ENCODE assay signal across 11 mouse cellular contexts in the genomic region with DNA sequence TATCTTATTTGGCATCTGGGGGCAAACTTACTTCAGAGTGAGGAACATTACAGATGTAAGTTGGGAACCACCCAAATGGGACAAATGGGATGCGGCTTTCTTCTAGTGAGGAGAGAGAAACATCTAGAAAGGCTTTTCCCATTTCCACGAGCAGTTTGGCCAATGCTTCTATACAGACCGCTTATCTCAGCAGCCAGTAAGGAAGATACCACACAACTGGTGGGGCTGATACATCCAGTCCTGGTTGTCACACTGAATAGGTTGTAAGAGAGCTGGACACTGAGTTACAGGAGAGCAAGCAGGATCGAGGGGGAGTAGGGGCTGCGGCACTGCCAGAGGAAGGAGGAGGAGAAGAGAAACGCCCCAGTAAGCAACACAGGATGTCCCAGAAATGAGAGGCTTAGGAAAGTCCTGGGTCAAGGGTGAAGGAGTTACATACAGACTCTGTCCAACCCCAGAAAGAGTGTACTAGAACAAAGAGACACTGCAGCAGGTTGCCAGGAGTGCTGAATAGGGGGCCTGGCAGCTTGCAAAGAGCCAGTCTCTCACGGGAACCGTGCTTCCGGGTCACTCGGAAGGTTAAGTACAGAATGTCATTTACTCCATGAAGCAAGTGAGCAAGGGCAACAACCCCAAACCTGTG.
DNase-seq lines count a peak whose midpoint lies in the region; ATAC-seq and TF ChIP-seq lines count a peak whose summit lies in the region.
"Had no signal": no experiment of that assay in that cellular context is flagged by ENCODE, and none has a peak within 500 bp of the region (broad histone marks: within the 10 kb centered on the region; RNA-seq: fewer than 3 reads in every experiment).

No protein-coding gene starts in this region.

- H3K27ac ChIP-seq in heart, postnatal 0 days (ENCODE audit: low read depth) = no peak overlapping the region; the same call in 1 of the 2 replicates
- H3K27ac ChIP-seq in bone marrow, adult 2 months (ENCODE audit: control insufficient read depth, insufficient read depth, low read depth, low read length, poor library complexity) = 0 out of 2 replicates have a peak overlapping the region, but pooled peaks have one; percentile 33
- H3K27ac ChIP-seq in embryonic facial prominence, embryonic 13.5 days = peak overlapping the region; percentile 41
- H3K27ac ChIP-seq in liver, embryonic 11.5 days (ENCODE audit: low read depth, low read length) = peak overlapping the region; percentile 75

- H3K36me3 ChIP-seq in heart, postnatal 0 days (replicated peaks; ENCODE audit: control insufficient read depth, insufficient read depth, low read length) = no peaks in the 10 kb centered on the region
- H3K36me3 ChIP-seq in embryonic facial prominence, embryonic 13.5 days = no peaks in the 10 kb centered on the region
- no peaks in the 10 kb centered on the region for H3K36me3 ChIP-seq in liver, embryonic 11.5 days (ENCODE audit: control insufficient read depth, insufficient read depth, low read length)

- TF ChIP-seq CTCF in heart, postnatal 0 days (IDR thresholded peaks at IDR 0.05; ENCODE audit: low read depth) = no peak
- no peak for TF ChIP-seq CTCF in bone marrow, adult 2 months (IDR thresholded peaks at IDR 0.05; ENCODE audit: control insufficient read depth, insufficient read depth, low read length)

- H3K9me3 ChIP-seq in heart, postnatal 0 days (replicated peaks; ENCODE audit: control insufficient read depth, low read length) = no peaks in the 10 kb centered on the region
- no peaks in the 10 kb centered on the region for H3K9me3 ChIP-seq in embryonic facial prominence, embryonic 13.5 days
- no peaks in the 10 kb centered on the region for H3K9me3 ChIP-seq in liver, embryonic 11.5 days (ENCODE audit: control insufficient read depth, low read length)

- no peak for TF ChIP-seq EP300 in heart, postnatal 0 days (IDR thresholded peaks at IDR 0.05; ENCODE audit: low read depth)

- peaks cover 40% of the 10 kb centered on the region for H3K4me1 ChIP-seq in heart, postnatal 0 days (ENCODE audit: control insufficient read depth, insufficient read depth)
- H3K4me1 ChIP-seq in bone marrow, adult 2 months (ENCODE audit: control insufficient read depth, insufficient read depth, low read length) = peaks cover 7% of the 10 kb centered on the region; the same call in 1 of the 2 replicates
- H3K4me1 ChIP-seq in embryonic facial prominence, embryonic 13.5 days = peaks cover 62% of the 10 kb centered on the region
- peaks cover 37% of the 10 kb centered on the region for H3K4me1 ChIP-seq in liver, embryonic 11.5 days (replicated peaks; ENCODE audit: control insufficient read depth, insufficient read depth, low read length)

- H3K27me3 ChIP-seq in heart, postnatal 0 days (ENCODE audit: control insufficient read depth, insufficient read depth, low read length) = no peaks in the 10 kb centered on the region
- no peaks in the 10 kb centered on the region for H3K27me3 ChIP-seq in embryonic facial prominence, embryonic 13.5 days
- H3K27me3 ChIP-seq in liver, embryonic 11.5 days (replicated peaks; ENCODE audit: control insufficient read depth, insufficient read depth, low read length) = no peaks in the 10 kb centered on the region

- no peak for DNase-seq in heart, postnatal 0 days (ENCODE audit: low spot score)
- no peak for DNase-seq in heart, postnatal 10 days
- no peak for DNase-seq in liver, embryonic 11.5 days (ENCODE audit: low spot score)
- DNase-seq in gastrocnemius, postnatal 36 days = no peak
- DNase-seq in right cerebral cortex, postnatal 25 days = no peak
- DNase-seq in left cerebral cortex, postnatal 10 days (ENCODE audit: extremely low spot score in 1 of 2, low spot score in 2 of 2) = no peak
- DNase-seq: adrenal gland, adult 2 months; cerebellum, adult 2 months; lung, postnatal 10 days had no signal

- 0 out of 2 replicates have a peak overlapping the region, but pooled peaks have one; percentile 1 for H3K9ac ChIP-seq in heart, postnatal 0 days (replicated peaks; ENCODE audit: low read depth, low read length)
- no peak overlapping the region for H3K9ac ChIP-seq in embryonic facial prominence, embryonic 13.5 days
- peak overlapping the region; percentile 2; the same call in 1 of the 2 replicates for H3K9ac ChIP-seq in liver, embryonic 11.5 days (ENCODE audit: low read depth, low read length)

- no peak overlapping the region for H3K4me3 ChIP-seq in heart, postnatal 0 days (ENCODE audit: low read depth, low read length)
- H3K4me3 ChIP-seq in bone marrow, adult 2 months (replicated peaks; ENCODE audit: control insufficient read depth, low read depth, low read length) = no peak overlapping the region
- H3K4me3 ChIP-seq in embryonic facial prominence, embryonic 13.5 days = no peak overlapping the region
- H3K4me3 ChIP-seq in liver, embryonic 11.5 days (ENCODE audit: low read depth, low read length) = no peak overlapping the region

- 50% methylated on average over 10 of the region's 10 CpGs for WGBS in heart, postnatal 0 days
- 63% methylated on average over 10 of the region's 10 CpGs for WGBS in bone marrow, adult 2 months
- 43% methylated on average over 10 of the region's 10 CpGs for WGBS in embryonic facial prominence, embryonic 13.5 days
- 46% methylated on average over 10 of the region's 10 CpGs for WGBS in liver, embryonic 11.5 days

- ATAC-seq in heart, postnatal 0 days (ENCODE audit: insufficient read depth, low read depth) = 0 out of 2 replicates have a peak, but pooled peaks have one; percentile 38
- ATAC-seq in embryonic facial prominence, embryonic 13.5 days (ENCODE audit: insufficient number of reproducible peaks, insufficient read depth, low FRiP score, low TSS enrichment, low read depth) = no peak
- ATAC-seq in liver, embryonic 11.5 days (replicated peaks; ENCODE audit: low FRiP score) = peak; percentile 80

- intact Hi-C loops in heart, postnatal 10 days (cut with DNase I) = no loop called here
- intact Hi-C loops in gastrocnemius, postnatal 36 days (cut with DNase I) = no loop called here
- intact Hi-C loops in left cerebral cortex, postnatal 10 days (cut with DNase I) = no loop called here

- TF ChIP-seq POLR2A in bone marrow, adult 2 months (IDR thresholded peaks at IDR 0.05; ENCODE audit: borderline replicate concordance, control insufficient read depth, low read depth, low read length) = no peak

- H3K4me2 ChIP-seq in heart, postnatal 0 days (ENCODE audit: low read depth, low read length) = no peak overlapping the region
- H3K4me2 ChIP-seq in embryonic facial prominence, embryonic 13.5 days = no peak overlapping the region
- H3K4me2 ChIP-seq in liver, embryonic 11.5 days = peak overlapping the region; percentile 36
